Mouse (Mus musculus) hindbrain, embryonic 10.5 days (tissue): ENCODE measurements around the gene Arhgef11. TPM values are rescaled to one million over a fixed set of nuclear protein-coding genes. Genes with fewer than 3 reads are reported as not detected.
A peak's percentile ranks its signal among the peaks of the same experiment; 100 is the strongest.
"Not testable (repeated sequence)": the region's sequence is repeated elsewhere in the genome, so short reads cannot be mapped to it uniquely, and the experiment has no call there.

Source experiments
- DNase-seq: peaks from one replicate; pipeline ENCODE4 v3.0.0-alpha.2; 2017; ENCODE audit warnings: low spot score
- H3K27ac ChIP-seq: fragments of 300-500 bp; sonication (generic); 2 replicates; pipeline ENCODE4 v1.5.1; 2016; ENCODE audit warnings: mild to moderate bottlenecking, moderate library complexity
- H3K27me3 ChIP-seq: fragments of 300-500 bp; sonication (generic); 2 replicates; pipeline ENCODE4 v1.6.1; 2016; ENCODE audit warnings: mild to moderate bottlenecking; ENCODE audit not compliant: poor library complexity, insufficient read depth, severe bottlenecking
- H3K36me3 ChIP-seq: fragments of 300-500 bp; sonication (generic); 2 replicates; pipeline ENCODE4 v1.6.1; 2016; ENCODE audit warnings: mild to moderate bottlenecking, moderate library complexity
- H3K4me1 ChIP-seq: fragments of 300-500 bp; sonication (generic); replicated peaks from 2 replicates; pipeline ENCODE4 v1.6.1; 2016; ENCODE audit warnings: mild to moderate bottlenecking
- H3K4me3 ChIP-seq: fragments of 300-500 bp; sonication (generic); 2 replicates; pipeline ENCODE4 v1.5.1; 2016; ENCODE audit warnings: mild to moderate bottlenecking, moderate library complexity
- H3K9me3 ChIP-seq: fragments of 300-500 bp; sonication (generic); 2 replicates; pipeline ENCODE4 v1.6.1; 2016; ENCODE audit warnings: mild to moderate bottlenecking, moderate library complexity
- WGBS: fragments of 180-500 bp; shearing (Covaris S2); methylation state at CpG from one replicate; pipeline ENCODE4 v1.1.7; 2016; 5-methylcytosine and 5-hydroxymethylcytosine counted together
- polyA plus RNA-seq: library from polyadenylated mRNA; unstranded; fragments of >200 nt; fragmentation: Nextera tagmentation; extraction: Ambion mirVana; gene quantifications from 2 replicates; pipeline ENCODE4 v1.2.1, GENCODE M21; 2016

The Arhgef11 gene
- polyA plus RNA-seq: 14.9 and 18.7 TPM in 2 replicates

DNA sequence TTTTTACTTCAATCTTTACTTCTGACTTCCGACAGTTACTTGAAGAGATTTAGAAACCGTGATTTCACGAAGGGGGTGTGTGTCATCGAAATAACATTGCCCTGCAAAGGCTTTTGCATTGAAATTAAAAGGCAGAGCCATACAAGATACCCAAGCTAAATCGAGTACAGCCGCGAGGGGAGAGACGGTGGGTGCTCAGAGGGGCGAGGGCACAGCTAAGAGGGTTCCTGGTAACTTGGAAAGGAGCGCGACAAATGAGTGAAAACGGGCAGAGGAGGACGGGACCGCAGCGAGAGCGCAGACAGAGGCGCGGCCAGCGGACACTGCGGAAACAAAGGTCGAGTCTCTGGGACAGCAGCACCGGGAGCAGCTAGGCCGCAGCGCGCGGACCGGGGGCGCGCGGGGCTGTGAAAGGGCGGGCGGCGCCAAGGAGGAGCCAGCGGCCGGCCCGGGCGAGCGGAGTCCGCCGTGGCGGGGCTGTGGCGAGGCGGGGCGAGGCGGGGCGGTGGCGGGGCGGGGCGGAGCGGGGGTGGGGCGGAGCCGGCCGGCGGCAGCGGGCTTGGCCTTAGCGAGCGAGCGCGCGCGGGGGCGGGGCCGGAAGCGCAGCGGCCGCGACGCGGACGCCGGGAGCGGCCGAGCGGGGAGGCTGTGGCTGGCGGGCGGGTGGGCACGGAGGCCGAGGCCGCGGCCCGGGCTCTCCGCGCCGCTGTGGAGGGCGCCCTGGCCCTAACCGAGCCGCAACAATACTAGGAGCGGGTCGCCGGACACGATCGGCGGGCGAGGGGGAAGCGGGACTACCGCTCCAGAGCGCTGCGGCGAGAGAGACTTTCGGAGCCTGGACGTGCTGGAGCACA lies at the start of gene Arhgef11:
Gene Arhgef11 (plus strand): TSS at position 603 of the 854 bp plus-strand sequence.
- Histone ChIP-seq H3K4me1 (peaks cover 44% of the 10 kb centered on the region), H3K27me3 (peaks cover 3% of the 10 kb centered on the region; the same call in 1 of the 2 replicates), H3K4me3 (peak within 1 kb of the TSS; percentile 72), H3K36me3 (no peaks in the 10 kb centered on the region), H3K9me3 (no peaks in the 10 kb centered on the region), H3K27ac (peak within 1 kb of the TSS; percentile 96)
- peak; percentile 89 for DNase-seq
- 2% methylated on average over 99 of the region's 101 CpGs for WGBS

DNA sequence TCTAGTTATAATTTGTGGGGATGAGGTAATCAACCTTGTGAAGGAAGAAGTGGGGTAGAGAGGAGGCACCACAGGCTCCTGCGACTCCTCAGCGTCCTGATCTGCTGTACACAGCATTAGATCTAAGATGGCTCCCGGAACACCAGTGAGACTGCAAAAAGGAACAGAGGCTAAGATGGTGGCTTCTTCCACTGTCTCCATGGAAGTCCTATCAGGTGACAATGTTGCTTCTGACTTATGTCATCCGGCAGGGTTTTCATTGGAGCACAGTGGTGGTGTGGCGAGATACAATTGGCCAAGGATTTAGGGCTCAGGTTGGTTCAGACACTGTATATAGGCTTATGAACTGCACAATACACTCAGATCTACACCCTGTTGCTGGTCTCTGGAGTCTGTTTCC lies 48.7 kb upstream of the Arhgef11 start:
- Histone ChIP-seq H3K4me3 (no peak overlapping the region), H3K27me3 (no peaks in the 10 kb centered on the region), H3K36me3 (no peaks in the 10 kb centered on the region), H3K27ac (no peak overlapping the region), H3K4me1 (peaks cover 17% of the 10 kb centered on the region), H3K9me3 (no peaks in the 10 kb centered on the region)
- 94% methylated on average over 5 of the region's 5 CpGs for WGBS
- no peak for DNase-seq

DNA sequence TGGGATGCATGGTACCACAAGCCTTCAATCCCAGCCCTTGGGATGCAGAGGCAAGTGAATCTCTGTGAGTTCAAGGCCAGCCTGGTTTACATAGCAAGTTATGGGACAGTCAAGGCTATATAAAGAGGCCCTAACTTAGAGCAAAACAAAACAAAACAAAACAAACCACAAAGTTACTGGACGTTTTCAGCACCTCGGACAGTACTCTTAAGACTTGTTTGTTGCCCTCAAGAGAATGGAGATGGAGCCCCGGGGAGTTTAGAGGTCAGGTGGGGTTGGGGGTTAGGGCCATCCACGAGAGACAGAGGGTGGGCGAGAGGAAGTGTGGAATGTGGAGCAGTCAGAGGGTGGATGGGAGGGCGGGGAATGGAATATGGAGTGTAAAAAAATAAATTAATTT lies 41.6 kb upstream of the Arhgef11 start:
- WGBS: 35% methylated on average over 6 of the region's 6 CpGs
- Histone ChIP-seq H3K4me1 (no peaks in the 10 kb centered on the region), H3K27ac (no peak overlapping the region), H3K4me3 (no peak overlapping the region), H3K36me3 (no peaks in the 10 kb centered on the region), H3K9me3 (peaks cover 3% of the 10 kb centered on the region), H3K27me3 (no peaks in the 10 kb centered on the region)
- DNase-seq: no peak

DNA sequence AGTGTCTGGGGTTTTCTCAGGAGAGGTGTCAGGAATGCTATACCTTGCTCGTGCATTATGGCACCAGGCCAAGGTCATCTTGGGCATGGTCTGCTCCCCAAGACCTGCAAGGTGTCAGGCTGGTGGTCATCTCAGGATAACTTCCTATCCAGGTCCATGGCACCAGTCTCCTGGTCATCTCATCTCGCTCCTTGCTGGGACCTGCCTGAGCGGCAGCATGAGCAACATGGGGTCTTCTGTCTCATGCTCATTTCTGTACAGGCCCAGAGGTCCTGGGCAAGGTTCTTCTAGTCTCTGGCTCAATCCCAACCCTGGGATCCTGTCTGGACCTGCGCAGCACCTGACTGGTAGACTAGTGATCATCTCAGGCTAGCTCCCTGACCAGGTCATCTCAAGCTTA lies 35.1 kb upstream of the Arhgef11 start:
- H3K4me1 ChIP-seq: no peaks in the 10 kb centered on the region
- WGBS: 92% methylated on average over 4 of the region's 4 CpGs

DNA sequence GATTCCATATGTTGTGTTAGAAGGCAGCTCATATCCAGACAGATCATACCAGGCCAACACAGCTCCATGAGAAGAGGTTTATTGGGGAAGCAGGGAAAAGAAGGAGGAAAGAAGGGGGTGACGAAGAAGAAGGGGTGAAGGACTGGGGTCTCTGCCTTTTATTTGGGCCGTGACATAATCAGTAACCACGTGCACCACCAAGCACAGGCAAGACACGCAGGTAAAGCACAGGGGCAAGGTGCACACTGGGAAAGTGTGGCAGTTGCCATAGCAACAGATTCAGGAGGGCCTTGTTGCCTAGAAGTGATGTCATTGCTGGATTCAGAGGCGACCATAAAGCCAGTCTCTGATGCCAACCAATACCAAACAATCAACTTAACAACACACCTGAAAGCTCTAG lies 23.6 kb upstream of the Arhgef11 start:
- H3K4me1 ChIP-seq: no peaks in the 10 kb centered on the region
- no peaks in the 10 kb centered on the region for H3K9me3 ChIP-seq
- H3K36me3 ChIP-seq: no peaks in the 10 kb centered on the region
- WGBS: 84% methylated on average over 5 of the region's 5 CpGs
- H3K27ac ChIP-seq: no peak overlapping the region
- no peaks in the 10 kb centered on the region for H3K27me3 ChIP-seq
- no peak for DNase-seq
- H3K4me3 ChIP-seq: no peak overlapping the region

More for the DNA sequence above, 35.1 kb upstream of the Arhgef11 start:
- H3K27me3 ChIP-seq: no peaks in the 10 kb centered on the region
- H3K4me3 ChIP-seq: no peak overlapping the region
- H3K27ac ChIP-seq: no peak overlapping the region
- DNase-seq: no peak
- H3K9me3 ChIP-seq: peaks cover 12% of the 10 kb centered on the region
- H3K36me3 ChIP-seq: no peaks in the 10 kb centered on the region

DNA sequence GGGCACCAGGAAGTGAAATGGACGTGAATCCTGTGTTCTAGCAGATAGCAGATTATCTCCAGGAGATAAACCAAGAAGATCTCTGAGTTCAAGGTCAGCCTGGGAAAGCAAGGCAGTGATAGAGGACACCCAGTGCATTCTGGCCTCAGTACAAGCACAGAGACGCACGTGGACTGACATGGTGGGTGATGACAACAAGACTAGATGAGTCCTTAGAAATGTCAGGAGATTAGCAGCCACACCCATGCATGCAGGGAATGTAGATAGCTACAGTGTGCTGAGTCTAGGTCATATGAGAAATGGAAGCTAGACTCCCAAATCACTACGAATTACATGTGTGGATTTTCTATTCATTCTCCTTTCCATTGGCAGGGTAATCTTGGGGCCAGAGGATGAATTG lies 22.0 kb upstream of the Arhgef11 start:
- not testable (repeated sequence) for H3K9me3 ChIP-seq, H3K4me3 ChIP-seq
- WGBS: 78% methylated on average over 4 of the region's 4 CpGs

DNA sequence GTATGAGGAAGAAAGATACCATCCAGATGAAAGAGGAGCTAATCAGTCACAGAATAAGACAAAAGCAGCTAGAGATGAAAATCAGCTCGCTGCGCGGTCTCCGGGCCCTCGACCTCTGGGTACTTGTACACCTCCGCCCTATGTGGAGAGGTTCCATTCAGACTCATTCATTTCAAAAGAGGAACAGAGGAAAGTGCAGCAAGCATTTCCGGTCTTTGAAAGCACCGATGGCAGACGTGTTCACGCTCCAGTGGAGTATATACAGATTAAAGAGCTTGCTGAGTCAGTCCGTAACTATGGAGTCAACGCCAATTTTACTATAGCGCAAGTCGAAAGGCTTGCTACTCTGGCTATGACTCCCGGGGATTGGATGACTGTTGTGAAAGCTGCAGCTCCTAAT lies 16.3 kb upstream of the Arhgef11 start:
- peaks cover 51% of the 10 kb centered on the region for H3K9me3 ChIP-seq
- H3K4me3 ChIP-seq: not testable (repeated sequence)

More for the DNA sequence above, 22.0 kb upstream of the Arhgef11 start:
- H3K27me3 ChIP-seq, DNase-seq, H3K36me3 ChIP-seq, H3K4me1 ChIP-seq, H3K27ac ChIP-seq: not testable (repeated sequence)

DNA sequence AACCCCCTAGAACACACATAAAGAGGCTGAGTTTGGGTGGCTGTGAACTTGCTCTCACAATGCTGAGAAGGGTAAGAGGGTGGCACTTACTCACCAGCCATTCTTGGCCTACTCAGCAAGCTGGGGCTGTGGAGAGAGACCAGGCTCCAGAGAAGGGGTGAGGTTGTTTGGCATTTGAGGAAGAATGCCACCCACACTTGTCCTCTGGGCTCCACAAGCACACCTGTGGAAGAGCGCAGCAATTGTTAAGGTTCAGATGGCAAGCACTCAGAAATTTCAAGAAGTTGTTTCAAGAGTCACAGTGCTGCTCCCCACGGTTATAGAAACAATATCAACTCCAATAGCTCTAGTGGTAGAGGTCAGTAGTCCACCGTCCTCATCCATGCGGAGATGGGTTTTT lies 1.0 kb upstream of the Arhgef11 start:
- peaks cover 3% of the 10 kb centered on the region; the same call in 1 of the 2 replicates for H3K27me3 ChIP-seq
- H3K4me3 ChIP-seq: peak overlapping the region; percentile 72
- H3K36me3 ChIP-seq: no peaks in the 10 kb centered on the region
- H3K9me3 ChIP-seq: no peaks in the 10 kb centered on the region
- 64% methylated on average over 4 of the region's 4 CpGs for WGBS
- H3K27ac ChIP-seq: peak overlapping the region; percentile 96
- DNase-seq: no peak
- H3K4me1 ChIP-seq: peaks cover 47% of the 10 kb centered on the region

More for the DNA sequence above, 16.3 kb upstream of the Arhgef11 start:
- DNase-seq, H3K27me3 ChIP-seq, H3K4me1 ChIP-seq, H3K36me3 ChIP-seq, H3K27ac ChIP-seq: not testable (repeated sequence)
- 94% methylated on average over 15 of the region's 15 CpGs for WGBS

DNA sequence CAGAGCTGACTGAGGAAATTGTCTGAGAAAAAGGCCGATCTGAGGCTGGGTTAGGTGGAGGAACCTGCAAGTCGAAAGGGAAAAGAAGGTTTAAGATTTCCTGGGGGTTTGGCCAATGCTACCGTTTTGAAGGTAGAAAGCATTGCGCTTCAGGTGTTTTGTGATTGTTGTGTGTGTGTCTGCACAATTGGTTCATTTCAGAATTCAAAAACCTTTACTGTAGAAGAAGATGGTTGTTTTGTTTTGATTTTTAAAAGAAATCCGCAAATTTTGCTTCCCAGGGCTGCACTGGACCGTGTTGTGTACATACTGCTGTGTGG lies 412 bp downstream of the Arhgef11 start:
- Histone ChIP-seq H3K9me3 (no peaks in the 10 kb centered on the region), H3K4me1 (peaks cover 44% of the 10 kb centered on the region), H3K27ac (peak overlapping the region; percentile 96), H3K27me3 (peaks cover 3% of the 10 kb centered on the region; the same call in 1 of the 2 replicates), H3K4me3 (peak overlapping the region; percentile 72), H3K36me3 (peaks cover 2% of the 10 kb centered on the region; the same call in 1 of the 2 replicates)
- no peak for DNase-seq
- WGBS: 2% methylated on average over 6 of the region's 6 CpGs

DNA sequence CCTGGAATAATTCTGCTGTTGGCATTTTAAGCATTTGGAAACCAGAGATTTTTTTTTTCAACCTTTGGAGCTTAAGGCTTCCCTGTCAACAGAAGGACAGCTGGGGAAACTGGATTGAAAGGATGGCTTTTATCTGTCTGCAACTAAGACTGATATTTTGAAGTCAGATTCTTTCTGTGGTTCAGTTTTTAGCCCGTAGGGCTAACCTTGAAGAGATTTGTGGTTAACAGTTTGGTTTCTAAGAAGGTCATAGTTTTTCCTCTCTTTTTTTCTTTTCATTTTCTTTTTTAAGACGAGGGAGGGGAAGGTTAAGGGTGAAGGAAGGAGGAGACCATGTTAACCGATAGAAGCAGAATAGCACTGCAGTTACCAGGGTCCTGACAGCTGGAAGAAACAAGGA lies 881 bp downstream of the Arhgef11 start:
- Histone ChIP-seq H3K9me3 (no peaks in the 10 kb centered on the region), H3K27ac (peak overlapping the region; percentile 96; the same call in 1 of the 2 replicates), H3K27me3 (peaks cover 3% of the 10 kb centered on the region; the same call in 1 of the 2 replicates), H3K4me3 (peak overlapping the region; percentile 72), H3K4me1 (peaks cover 44% of the 10 kb centered on the region), H3K36me3 (peaks cover 7% of the 10 kb centered on the region; the same call in 1 of the 2 replicates)
- no peak for DNase-seq
- WGBS: 10% methylated on average over 3 of the region's 3 CpGs

DNA sequence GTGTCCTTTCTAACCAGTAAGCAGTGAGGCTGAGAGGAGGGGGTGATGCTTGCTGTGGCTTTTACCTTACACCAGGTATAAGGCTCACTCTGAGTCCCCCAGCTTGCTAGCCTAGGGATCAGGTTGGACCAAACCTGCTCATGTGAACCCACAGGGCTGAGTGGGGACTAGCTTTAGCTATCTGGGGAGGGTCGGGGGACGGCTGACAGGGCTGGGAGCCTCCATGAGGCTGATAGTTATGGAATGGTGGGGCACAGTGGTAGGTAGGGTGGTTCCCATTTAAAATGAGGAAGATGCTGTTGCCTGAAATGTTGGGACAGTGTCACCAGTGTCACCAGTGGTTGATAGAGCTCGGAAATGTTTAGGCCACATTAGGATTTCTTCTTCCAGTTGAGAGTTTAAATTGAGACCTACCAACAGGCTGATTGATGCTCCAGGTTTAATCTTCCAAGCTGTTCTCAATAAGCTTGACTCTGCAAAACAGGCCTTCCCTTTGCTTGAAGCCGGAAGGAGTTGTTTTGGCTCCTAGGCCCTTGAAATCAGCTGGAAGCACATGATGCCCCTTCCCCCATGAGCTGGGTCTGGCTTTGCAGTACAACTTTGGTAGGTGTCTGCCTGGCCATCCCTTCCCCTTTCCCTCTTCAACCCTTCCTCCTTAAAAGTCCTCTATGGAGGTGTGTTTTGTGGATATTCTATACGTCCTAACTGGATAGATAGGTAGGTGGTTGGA lies 1.8 kb downstream of the Arhgef11 start:
- Histone ChIP-seq H3K36me3 (peaks cover 8% of the 10 kb centered on the region; the same call in 1 of the 2 replicates), H3K4me3 (peak overlapping the region; percentile 72), H3K27me3 (peaks cover 3% of the 10 kb centered on the region; the same call in 1 of the 2 replicates), H3K4me1 (peaks cover 44% of the 10 kb centered on the region), H3K9me3 (no peaks in the 10 kb centered on the region), H3K27ac (peak overlapping the region; percentile 69)
- 63% methylated on average over 5 of the region's 5 CpGs for WGBS
- no peak for DNase-seq

DNA sequence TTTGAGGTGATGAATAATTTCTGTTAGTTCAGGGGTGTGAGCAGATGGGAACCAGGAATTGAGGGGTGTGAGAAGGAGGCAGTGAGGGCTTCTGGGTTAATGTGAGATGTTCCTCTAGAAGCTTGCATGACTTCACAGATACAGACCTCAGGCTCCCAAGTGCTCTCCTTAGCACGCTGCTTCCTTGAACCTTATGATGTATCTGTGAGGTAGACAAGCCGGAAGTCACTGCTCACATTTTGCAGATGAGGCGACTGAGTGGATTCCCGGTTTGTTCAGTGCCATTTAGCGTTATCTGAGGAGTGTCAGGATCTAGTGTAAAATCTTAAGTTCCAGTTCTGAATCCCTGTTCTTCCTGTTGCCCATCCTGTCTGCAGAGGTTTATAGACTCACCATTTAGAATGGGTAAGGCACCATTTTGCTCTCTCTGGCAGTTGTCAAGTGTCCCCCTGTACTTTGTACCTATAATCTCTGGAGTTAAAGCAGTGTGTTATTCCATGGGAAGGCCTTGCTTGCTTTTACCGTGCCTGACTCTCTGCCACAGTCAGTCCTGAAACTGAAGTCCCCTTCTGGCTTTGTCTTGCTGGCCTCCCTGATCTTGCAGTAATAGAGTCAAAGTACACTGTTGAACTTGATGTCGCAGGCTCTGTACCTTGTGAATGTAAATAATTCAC lies 3.0 kb downstream of the Arhgef11 start:
- peaks cover 8% of the 10 kb centered on the region; the same call in 1 of the 2 replicates for H3K36me3 ChIP-seq
- H3K4me1 ChIP-seq: peaks cover 44% of the 10 kb centered on the region
- peaks cover 3% of the 10 kb centered on the region; the same call in 1 of the 2 replicates for H3K27me3 ChIP-seq
- no peak overlapping the region for H3K27ac ChIP-seq
- H3K4me3 ChIP-seq: peak overlapping the region; percentile 72
- WGBS: 78% methylated on average over 7 of the region's 7 CpGs
- no peak for DNase-seq
- no peaks in the 10 kb centered on the region for H3K9me3 ChIP-seq
